Mouse (Mus musculus) kidney, adult 2 months (tissue): ENCODE data around the gene 4921530L21Rik.

ENCODE experiments used
- CTCF ChIP-seq: fragments of 200-500 bp; conservative IDR thresholded peaks from 2 replicates; pipeline ENCODE4 v1.5.1; 2011; ENCODE audit warnings: low read depth, mild to moderate bottlenecking, control low read depth, low read length, moderate library complexity, mixed read lengths; ENCODE audit not compliant: insufficient read depth, insufficient read length
- POLR2A ChIP-seq: fragments of 200-500 bp; IDR thresholded peaks from one replicate; pipeline ENCODE4 v1.6.1; 2011; ENCODE audit warnings: low read depth, low read length, control low read depth

- TF ChIP-seq CTCF (no peak), POLR2A (no peak)
Observed at GRCm38 (mm10) chr14:95904591-95905095, 23.6 kb downstream of the 4921530L21Rik start.
